Mouse (Mus musculus) lung, postnatal 25 days (tissue): ENCODE measurements around the gene Krtcap3.

ENCODE experiments used
- DNase-seq: peaks from one replicate; pipeline ENCODE4 v3.0.0; 2022; ENCODE audit warnings: low spot score

Krtcap3 gene

DNA sequence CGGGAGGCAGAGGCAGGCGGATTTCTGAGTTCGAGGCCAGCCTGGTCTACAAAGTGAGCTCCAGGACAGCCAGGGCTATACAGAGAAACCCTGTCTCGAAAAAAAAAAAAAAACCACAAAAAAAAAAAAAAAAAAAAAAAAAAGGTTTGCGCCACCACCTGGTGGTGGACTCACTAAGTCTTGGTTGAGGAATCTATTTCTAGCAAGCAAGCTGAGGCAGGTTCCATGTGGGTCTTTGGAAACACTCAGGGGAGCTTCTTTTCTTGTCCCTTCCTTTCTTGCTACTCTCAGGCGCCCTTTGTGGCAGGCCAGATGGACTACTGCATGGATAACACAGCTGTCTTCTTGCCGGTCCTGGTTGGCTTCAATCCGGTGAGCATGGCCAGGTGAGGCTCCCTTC, 50.4 kb downstream of the Krtcap3 start:
- no peak for DNase-seq
